Comparison of ENCODE assay signal across 8 mouse cellular contexts in genomic region chr5:149524242-149524858, GRCm38 (mm10). TPM values are rescaled to one million over a fixed set of nuclear protein-coding genes. Genes with fewer than 3 reads are reported as not detected.
DNase-seq lines count a peak whose midpoint lies in the region; ATAC-seq lines count a peak whose summit lies in the region.

No protein-coding gene starts in this region.

- H3K4me2 ChIP-seq in liver, embryonic 12.5 days, result no peak overlapping the region; the same call in 1 of the 2 replicates
- no peak overlapping the region for H3K4me2 ChIP-seq in embryonic facial prominence, embryonic 11.5 days (ENCODE audit: low read depth, low read length)
- peak overlapping the region; percentile 34 for H3K4me2 ChIP-seq in midbrain, embryonic 15.5 days

- DNase-seq in liver, result peak; percentile 71
- peak; percentile 93 for DNase-seq in embryonic facial prominence, embryonic 11.5 days (ENCODE audit: low spot score)
- peak; percentile 99 for DNase-seq in heart, adult 11 months
- DNase-seq in kidney, adult 11 months, result peak; percentile 59
- peak; percentile 86 for DNase-seq in left cerebral cortex, postnatal 4 days
- DNase-seq in spleen, adult 18-20 months, result peak; percentile 14 to 53

- peaks cover 14% of the 10 kb centered on the region; the same call in 1 of the 2 replicates for H3K27me3 ChIP-seq in liver, embryonic 12.5 days (replicated peaks)
- no peaks in the 10 kb centered on the region for H3K27me3 ChIP-seq in embryonic facial prominence, embryonic 11.5 days (ENCODE audit: control insufficient read depth, insufficient read depth, low read length)
- no peaks in the 10 kb centered on the region for H3K27me3 ChIP-seq in midbrain, embryonic 15.5 days (replicated peaks)

- H3K27ac ChIP-seq in liver, embryonic 12.5 days, result no peak overlapping the region
- H3K27ac ChIP-seq in embryonic facial prominence, embryonic 11.5 days (replicated peaks; ENCODE audit: low read depth, low read length), result no peak overlapping the region
- peak overlapping the region; percentile 93 for H3K27ac ChIP-seq in midbrain, embryonic 15.5 days

- H3K36me3 ChIP-seq in liver, embryonic 12.5 days, result no peaks in the 10 kb centered on the region
- no peaks in the 10 kb centered on the region for H3K36me3 ChIP-seq in embryonic facial prominence, embryonic 11.5 days (replicated peaks; ENCODE audit: control insufficient read depth, insufficient read depth, low read depth, low read length)
- H3K36me3 ChIP-seq in midbrain, embryonic 15.5 days (replicated peaks), result no peaks in the 10 kb centered on the region

- ATAC-seq in liver, embryonic 12.5 days, result no peak
- peak; percentile 45; the same call in 1 of the 2 replicates for ATAC-seq in embryonic facial prominence, embryonic 11.5 days (replicated peaks; ENCODE audit: insufficient number of reproducible peaks, low FRiP score, low TSS enrichment, low read depth)
- ATAC-seq in midbrain, embryonic 15.5 days (replicated peaks), result peak; percentile 88

- H3K9ac ChIP-seq in liver, embryonic 12.5 days, result no peak overlapping the region
- H3K9ac ChIP-seq in embryonic facial prominence, embryonic 11.5 days (replicated peaks; ENCODE audit: low read length), result no peak overlapping the region; the same call in 1 of the 2 replicates
- H3K9ac ChIP-seq in midbrain, embryonic 15.5 days, result peak overlapping the region; percentile 19; the same call in 1 of the 2 replicates

- WGBS in liver, embryonic 12.5 days (ENCODE audit: insufficient replicate concordance), result 28% methylated on average over 16 of the region's 16 CpGs
- WGBS in embryonic facial prominence, embryonic 11.5 days, result 35% methylated on average over 16 of the region's 16 CpGs
- 10% methylated on average over 16 of the region's 16 CpGs for WGBS in midbrain, embryonic 15.5 days

- H3K4me1 ChIP-seq in liver, embryonic 12.5 days, result no peaks in the 10 kb centered on the region
- H3K4me1 ChIP-seq in embryonic facial prominence, embryonic 11.5 days (ENCODE audit: control insufficient read depth, insufficient read depth, low read length), result peaks cover 3% of the 10 kb centered on the region; the same call in 1 of the 2 replicates
- peaks cover 57% of the 10 kb centered on the region for H3K4me1 ChIP-seq in midbrain, embryonic 15.5 days

- H3K9me3 ChIP-seq in liver, embryonic 12.5 days (replicated peaks), result no peaks in the 10 kb centered on the region
- no peaks in the 10 kb centered on the region for H3K9me3 ChIP-seq in embryonic facial prominence, embryonic 11.5 days (replicated peaks; ENCODE audit: control insufficient read depth, low read length)
- no peaks in the 10 kb centered on the region for H3K9me3 ChIP-seq in midbrain, embryonic 15.5 days

- intact Hi-C loops in left cerebral cortex, postnatal 4 days (cut with DNase I), result loop anchor here (5.0 to 10.0 kb wide), 4 partner anchors 87 to 720 kb away; partner anchors contain the start of gene Tex26

- no peak overlapping the region for H3K4me3 ChIP-seq in liver, embryonic 12.5 days
- H3K4me3 ChIP-seq in embryonic facial prominence, embryonic 11.5 days (ENCODE audit: low read depth, low read length), result no peak overlapping the region
- no peak overlapping the region for H3K4me3 ChIP-seq in midbrain, embryonic 15.5 days

RNA-seq across cellular contexts. Expression of gene Wdr95, which starts 4.1 kb away (rescaled TPM):
- not detected in 2 replicates for polyA plus RNA-seq in liver, embryonic 12.5 days (2016; fragmentation: Nextera tagmentation; extraction: Ambion mirVana)
- polyA plus RNA-seq in embryonic facial prominence, embryonic 11.5 days (2014; fragmentation: Nextera tagmentation; extraction: Ambion mirVana), result 0.18 TPM in 1 of 2 replicates, not detected in the other
- total RNA-seq in left cerebral cortex, postnatal 4 days (2021), result under 1 TPM in 1 of 2 experiments, not detected in 1; 0.85 TPM
- polyA plus RNA-seq in midbrain, embryonic 15.5 days (2015; fragmentation: Nextera tagmentation; extraction: Ambion mirVana), result 0.14 and 0.27 TPM in 2 replicates

Comparison
In these comparisons a context has a peak if more than half of its experiments do, and no peak if none do; other contexts are left out.
1. DNase-seq: peak in every context shown above with its lines; median percentile 99 in heart, adult 11 months; 93 in embryonic facial prominence, embryonic 11.5 days; 86 in left cerebral cortex, postnatal 4 days; 71 in liver; 59 in kidney, adult 11 months; 34 in spleen, adult 18-20 months.